Mouse (Mus musculus): Measurements from ENCODE around the gene Fzd2.

The Fzd2 gene

GRCm38 (mm10) chr11:102619449-102619848 lies 15.3 kb downstream of the Fzd2 start:
- no peak for DNase-seq (ENCODE audit: low spot score)

DNA sequence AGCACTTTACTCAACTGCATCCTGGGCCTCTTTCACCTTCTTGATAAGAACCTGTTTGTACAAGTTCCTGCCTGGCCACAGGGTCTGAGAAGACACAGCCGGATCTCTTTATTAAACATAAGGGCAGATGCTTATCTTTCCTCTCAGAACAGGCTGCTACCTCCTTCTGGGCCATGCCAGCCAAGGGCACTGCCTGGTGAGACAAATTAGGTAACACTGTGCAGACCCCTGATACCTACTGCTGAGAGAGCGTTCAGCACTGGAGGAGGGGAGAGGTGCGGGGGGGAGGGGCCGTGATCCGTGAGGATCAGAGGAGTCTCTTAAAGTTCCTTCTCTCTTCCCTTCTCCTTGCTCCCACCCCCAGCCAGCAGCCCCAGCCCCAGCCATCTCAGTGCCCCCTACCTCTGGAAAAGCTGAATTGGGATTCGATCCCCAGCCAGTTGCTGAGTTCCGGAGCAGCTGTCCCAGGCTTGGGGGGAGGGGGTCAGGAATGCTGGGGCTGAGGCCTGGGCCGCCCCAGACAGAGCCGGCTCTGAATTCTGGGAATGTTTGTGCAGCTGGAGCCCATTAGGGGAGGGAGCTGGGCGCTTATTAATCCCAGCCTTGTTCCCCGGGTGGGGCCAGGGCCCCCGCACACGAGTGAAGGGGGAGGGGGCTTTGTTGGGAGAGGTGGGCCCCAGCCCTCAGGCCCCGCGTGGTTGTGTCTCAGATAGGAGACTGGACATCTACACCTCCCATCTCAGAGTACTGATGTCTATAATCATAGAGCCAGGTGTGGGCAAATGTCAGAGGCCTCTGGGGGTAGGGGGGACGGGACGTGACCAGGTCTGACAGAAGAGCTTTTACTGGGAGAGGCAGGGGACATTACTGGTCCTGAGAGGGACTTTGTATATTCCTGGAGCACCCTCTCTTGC lies 19.9 kb downstream of the Fzd2 start:
- DNase-seq (ENCODE audit: low spot score): peak; percentile 85

- DNase-seq (ENCODE audit: low spot score): no peak
Observed at GRCm38 (mm10) chr11:102624888-102625407, 20.8 kb downstream of the Fzd2 start.

DNA sequence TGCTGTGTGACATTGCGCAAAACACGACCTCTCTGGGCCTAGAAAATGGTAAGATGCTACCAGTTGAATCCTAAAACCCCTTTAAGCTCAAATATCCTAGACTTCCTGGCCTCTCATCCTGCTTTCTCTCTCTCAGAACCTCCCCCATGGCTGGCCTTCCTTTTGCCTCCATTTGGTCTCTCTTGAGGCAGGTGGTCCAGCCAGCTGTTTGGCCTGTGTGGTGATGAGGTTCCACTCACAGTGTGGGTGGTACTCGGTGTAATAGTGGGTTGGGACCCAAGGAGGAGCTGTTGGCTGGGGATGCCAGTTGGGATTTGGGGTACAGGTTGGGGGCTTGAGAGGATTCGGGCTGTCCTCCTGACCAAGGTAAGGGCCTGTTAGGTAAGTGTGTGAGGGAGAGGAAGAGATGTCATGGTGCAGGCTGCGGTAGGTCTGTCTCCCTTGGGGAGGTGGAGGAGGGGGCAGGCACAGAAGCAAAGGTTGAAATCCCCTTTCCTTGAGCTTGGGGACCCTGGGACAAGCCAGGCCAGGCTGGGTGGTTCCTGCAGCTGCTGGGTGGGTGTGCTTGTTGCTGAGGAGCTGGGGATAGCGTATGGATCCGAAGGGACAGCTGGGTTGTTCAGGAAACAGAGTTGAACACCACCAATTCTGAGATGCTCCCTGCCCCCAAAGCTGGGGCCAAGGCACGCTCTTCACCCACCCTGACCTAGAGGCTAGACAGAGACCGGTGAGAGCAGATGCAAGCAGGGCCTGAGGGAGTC lies 23.2 kb downstream of the Fzd2 start:
- no peak for DNase-seq (ENCODE audit: low spot score)

GRCm38 (mm10) chr11:102628529-102628928 lies 24.3 kb downstream of the Fzd2 start:
- no peak for DNase-seq (ENCODE audit: low spot score)

GRCm38 (mm10) chr11:102629375-102629774 lies 25.2 kb downstream of the Fzd2 start:
- DNase-seq (ENCODE audit: low spot score): no peak

- DNase-seq (ENCODE audit: low spot score): no peak
Observed at GRCm38 (mm10) chr11:102630731-102631130, 26.5 kb downstream of the Fzd2 start.

- no peak for DNase-seq (ENCODE audit: low spot score)
Observed at GRCm38 (mm10) chr11:102631203-102631602, 27.0 kb downstream of the Fzd2 start.

DNA sequence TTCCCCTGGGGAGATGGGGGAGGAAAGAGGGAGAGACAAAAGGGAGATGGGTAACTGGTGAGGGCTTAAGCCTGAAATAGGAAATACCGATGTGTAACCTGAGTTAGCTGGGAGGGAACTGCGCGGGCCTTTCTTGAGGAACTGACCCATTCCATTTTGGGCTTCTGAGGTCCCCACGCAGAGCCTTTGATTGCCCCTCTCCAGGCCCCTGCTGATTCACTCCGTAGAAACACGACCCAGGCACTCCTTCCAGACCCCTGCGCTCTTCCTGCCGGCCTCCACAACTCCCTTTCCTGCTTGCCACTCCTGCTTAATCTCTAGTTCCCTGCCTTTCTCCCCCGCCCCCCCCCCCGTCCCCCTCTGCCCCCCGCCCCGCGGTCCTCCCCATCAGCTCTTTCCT lies 28.5 kb downstream of the Fzd2 start:
- DNase-seq (ENCODE audit: low spot score): no peak

DNA sequence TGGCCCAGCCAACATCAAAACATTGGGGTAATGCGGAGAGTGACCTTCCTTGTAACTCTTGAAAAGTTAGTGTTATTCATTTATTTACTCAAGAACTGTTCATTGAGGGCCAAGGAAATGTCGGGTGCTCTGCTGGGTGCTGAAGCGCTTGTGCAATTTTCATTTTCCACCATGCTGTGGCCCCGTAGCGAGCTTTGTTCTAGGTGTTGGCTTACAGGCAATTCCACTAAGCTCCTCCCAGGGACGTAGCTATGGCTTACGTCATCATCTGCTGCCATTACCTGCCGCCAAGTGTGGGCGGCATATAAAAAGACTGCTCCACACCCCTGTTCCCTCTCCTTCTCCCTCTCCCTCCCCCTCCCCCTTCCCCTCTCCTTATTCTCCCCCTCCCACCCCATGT lies 29.2 kb downstream of the Fzd2 start:
- DNase-seq (ENCODE audit: low spot score): no peak

- no peak for DNase-seq (ENCODE audit: low spot score)
Observed at GRCm38 (mm10) chr11:102636887-102637286, 32.7 kb downstream of the Fzd2 start.

DNA sequence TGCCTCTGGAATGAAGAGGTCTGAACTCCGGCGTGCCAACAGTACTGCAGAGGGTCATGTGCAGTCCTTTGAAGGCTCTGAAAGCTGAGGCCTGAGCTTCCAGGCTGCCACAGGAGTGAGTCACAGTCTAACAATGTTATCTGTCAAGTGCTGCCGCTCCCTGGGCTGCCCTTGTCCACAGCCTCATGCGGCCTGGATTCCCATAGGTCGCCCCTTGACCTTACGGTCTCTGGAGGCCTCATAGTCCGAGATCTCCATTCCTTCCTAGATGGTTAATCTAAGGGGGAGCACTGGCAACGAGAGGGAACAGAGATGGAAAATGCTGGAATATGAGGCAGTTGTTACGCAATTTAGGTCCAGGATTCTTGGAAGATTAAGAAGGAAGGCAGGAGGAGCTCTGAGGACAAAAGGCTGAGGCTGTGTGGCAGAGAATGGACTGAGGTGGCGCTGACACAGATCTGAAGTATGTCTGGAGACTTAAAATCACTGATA lies 39.7 kb downstream of the Fzd2 start:
- DNase-seq (ENCODE audit: low spot score): peak; percentile 74

- DNase-seq (ENCODE audit: low spot score): no peak
Observed at GRCm38 (mm10) chr11:102646226-102646625, 42.0 kb downstream of the Fzd2 start.

GRCm38 (mm10) chr11:102647885-102648284 lies 43.7 kb downstream of the Fzd2 start:
- no peak for DNase-seq (ENCODE audit: low spot score)

DNA sequence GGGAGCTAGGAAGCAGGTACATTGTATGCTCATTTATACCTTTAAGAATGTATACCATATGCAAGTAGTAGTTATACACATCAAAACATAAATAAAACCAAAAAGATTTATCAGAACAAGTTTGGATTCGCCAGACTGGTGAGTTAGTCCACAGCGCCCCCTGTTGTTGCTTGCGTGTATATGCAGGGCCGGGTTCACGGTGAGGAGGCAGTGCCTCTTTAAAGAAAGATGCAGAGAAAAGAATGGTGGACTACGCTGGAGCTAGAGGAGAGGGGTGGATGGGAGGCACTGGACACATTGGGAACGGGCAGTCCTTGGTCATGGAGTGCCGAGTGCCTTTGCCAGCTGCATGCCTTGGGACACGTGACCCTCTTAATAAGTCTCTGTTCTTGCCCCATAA lies 47.2 kb downstream of the Fzd2 start:
- DNase-seq (ENCODE audit: low spot score): peak; percentile 39

- no peak for DNase-seq (ENCODE audit: low spot score)
Observed at GRCm38 (mm10) chr11:102652844-102653243, 48.6 kb downstream of the Fzd2 start.

- DNase-seq (ENCODE audit: low spot score): no peak
Observed at GRCm38 (mm10) chr11:102655888-102656287, 51.7 kb downstream of the Fzd2 start.

GRCm38 (mm10) chr11:102656326-102656926 lies 52.2 kb downstream of the Fzd2 start:
- DNase-seq (ENCODE audit: low spot score): no peak

GRCm38 (mm10) chr11:102656931-102657330 lies 52.7 kb downstream of the Fzd2 start:
- no peak for DNase-seq (ENCODE audit: low spot score)

Measured in yolk sac, embryonic 10.5 days (tissue).